Mouse (Mus musculus) liver, embryonic 14 days (tissue): ENCODE results near the gene Anxa9. TPM values are rescaled to one million over a fixed set of nuclear protein-coding genes. Genes with fewer than 3 reads are reported as not detected.

ENCODE experiments used
- polyA plus RNA-seq: library from polyadenylated mRNA; depleted of rRNA; stranded (reverse); fragments of >200 nt; gene quantifications from 2 replicates; pipeline ENCODE4 v1.2.3, GENCODE M21; 2012; rRNA removed

The Anxa9 gene
- 2.3 and 2.8 TPM in 2 replicates for polyA plus RNA-seq

DNA sequence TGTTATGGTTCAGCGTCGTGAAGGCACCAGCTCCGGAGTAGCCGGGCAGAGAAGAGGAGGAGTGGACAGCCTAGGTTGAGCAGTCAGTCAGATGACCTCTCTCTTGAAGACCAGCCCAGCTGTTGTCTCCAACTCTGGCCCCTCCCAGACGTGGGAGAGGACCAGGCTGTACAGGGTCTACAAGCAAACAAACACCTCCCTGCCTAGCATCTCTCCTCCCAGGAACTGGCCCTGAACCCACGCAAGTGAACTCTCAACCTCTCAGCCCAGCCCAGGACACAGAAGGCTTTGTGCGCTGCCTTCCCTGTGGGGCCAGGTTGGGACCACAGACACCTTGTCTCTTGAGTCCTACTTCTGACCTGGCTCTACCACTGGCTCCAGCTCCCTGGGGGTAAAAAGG is at the start of gene Anxa9:
Gene Anxa9, minus strand, starts transcription at position 77 of the 400 bp plus-strand sequence.

DNA sequence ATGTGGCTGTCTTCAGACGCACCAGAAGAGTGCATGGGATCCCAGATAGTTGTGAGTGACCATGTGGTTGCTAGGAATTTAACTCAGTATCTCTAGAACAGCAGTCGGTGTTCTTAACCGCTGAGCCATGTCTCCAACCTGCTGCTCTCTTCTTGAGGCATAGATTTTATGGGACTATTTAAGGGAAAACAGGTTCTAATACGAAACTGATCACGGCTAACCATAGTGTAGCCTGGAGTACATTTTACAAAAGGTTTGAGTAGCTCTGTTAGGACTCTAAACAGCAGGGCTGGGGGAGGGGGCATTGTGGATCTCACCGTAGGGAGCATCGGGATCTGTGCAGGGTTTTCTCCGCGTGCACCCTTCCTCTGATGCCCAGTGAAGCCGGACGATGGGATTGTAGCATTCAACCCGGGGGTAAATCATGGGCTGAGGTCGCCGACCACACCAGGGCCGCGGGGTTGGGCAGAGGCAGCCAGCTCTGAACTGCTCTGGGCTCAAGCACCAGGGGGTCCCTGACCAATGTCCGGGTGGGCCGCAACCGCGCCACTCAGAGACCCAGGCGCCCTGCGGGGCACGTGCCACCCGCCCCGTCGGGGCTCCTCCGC is 7.6 kb upstream of the Anxa9 start, which contains the start of gene Cers2:
Gene Cers2, plus strand, starts transcription at position 306 of the 608 bp plus-strand sequence.

DNA sequence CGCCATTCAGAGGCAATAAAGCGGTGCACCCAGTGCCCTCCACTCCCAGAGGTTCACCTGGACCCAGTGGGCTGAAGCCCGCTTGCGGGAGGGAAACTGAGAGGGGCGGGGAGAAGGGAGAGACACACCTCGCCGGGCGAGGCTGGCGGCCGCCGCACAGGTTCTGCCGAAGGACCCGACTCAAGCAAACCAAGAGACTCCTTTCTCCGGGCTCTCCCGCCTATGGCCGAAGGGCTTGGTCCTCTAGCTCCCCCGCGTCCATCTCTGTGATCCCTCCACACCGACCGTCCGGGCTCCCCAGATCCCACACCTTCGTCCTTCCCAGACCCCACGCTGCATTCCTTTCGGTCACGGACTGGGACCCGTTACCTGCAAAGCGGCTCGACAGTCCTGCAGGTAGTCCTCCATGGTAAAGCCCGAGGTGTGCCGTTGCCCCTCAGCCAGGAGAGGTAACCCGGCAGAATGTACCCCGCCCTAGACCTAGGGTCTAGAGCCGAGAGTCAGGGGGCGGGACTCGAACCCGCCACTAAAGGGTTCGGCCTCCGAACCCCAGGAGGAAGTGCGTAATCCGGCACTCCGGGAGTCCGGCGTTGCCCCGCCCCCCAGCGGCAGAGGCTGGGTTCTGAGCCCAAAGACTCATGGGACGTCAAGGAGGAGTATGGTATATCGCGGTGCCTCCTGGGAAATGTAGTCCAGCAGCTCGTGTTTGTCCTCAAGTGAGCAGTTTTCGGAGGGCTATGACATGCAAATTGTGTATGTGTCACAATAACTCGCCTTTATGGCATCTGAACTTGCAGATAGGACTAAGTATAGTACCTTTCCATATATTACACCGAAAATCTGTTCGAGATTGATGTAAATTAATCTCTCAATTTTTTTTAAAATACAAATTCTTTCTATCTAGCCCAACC is 25.5 kb downstream of the Anxa9 start, which contains the start of the genes Mindy1 and Prune1:
Gene Mindy1, plus strand, starts transcription at position 130 of the 911 bp plus-strand sequence.
Gene Prune1, minus strand, starts transcription at position 861 of the 911 bp plus-strand sequence.

DNA sequence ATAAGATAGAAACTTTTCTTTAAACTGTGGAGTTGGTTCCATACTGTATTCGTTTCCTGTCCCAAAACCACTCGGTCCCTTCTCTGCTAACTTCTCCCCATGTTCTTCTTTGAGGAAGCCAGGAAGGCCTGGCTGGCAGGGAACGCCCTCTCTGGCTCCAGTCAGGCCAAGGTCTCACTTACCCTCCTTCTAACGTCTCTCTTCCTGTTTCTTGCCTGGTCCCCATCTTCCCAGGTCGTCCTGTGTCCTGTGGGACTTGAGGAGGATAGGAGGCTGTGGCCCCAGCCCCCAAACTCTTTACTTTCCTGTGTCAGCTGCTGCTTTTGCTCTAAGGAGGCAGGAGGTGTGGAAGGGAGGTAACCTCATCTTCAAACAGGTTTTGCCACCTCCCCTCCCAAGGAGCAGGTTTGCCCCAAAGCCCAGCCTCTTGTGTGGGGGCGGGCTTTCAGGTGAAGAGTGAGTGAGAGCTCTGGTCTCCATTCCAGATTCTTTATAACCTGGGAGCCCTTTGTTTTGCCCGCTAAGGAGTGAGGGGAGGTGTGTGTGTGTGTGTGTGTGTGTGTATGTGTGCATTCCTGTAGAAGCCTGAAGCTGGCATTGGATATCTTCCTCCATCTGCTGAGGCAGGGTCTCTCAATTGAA is 56.1 kb downstream of the Anxa9 start, which contains the start of gene Bnipl:
Gene Bnipl, minus strand, starts transcription at position 411 of the 642 bp plus-strand sequence.

Other genes starting within 250 kb of the Anxa9 start
- gene Pip5k1a, start 200.2 kb downstream of the Anxa9 start, polyA plus RNA-seq = 8.0 and 10.4 TPM in 2 replicates
- gene Vps72, start 196.2 kb downstream of the Anxa9 start, polyA plus RNA-seq = 23.3 and 25.4 TPM in 2 replicates
- gene Tmod4, start 182.7 kb downstream of the Anxa9 start, polyA plus RNA-seq = 0.37 and 0.59 TPM in 2 replicates
- 34.6 and 35.5 TPM in 2 replicates for gene Scnm1, start 173.2 kb downstream of the Anxa9 start, polyA plus RNA-seq
- 3.8 and 4.2 TPM in 2 replicates for gene Lysmd1, start 173.1 kb downstream of the Anxa9 start, polyA plus RNA-seq
- gene Tnfaip8l2, start 164.8 kb downstream of the Anxa9 start, polyA plus RNA-seq = 3.4 and 5.8 TPM in 2 replicates
- gene Sema6c, start 146.7 kb downstream of the Anxa9 start, polyA plus RNA-seq = 0.59 and 0.94 TPM in 2 replicates
- gene Gabpb2, start 89.3 kb downstream of the Anxa9 start, polyA plus RNA-seq = 15.3 and 17.6 TPM in 2 replicates
- gene Cdc42se1, start 78.4 kb downstream of the Anxa9 start, polyA plus RNA-seq = 21.9 and 27.2 TPM in 2 replicates
- 2.8 TPM in 2 replicates for gene Mllt11, start 75.0 kb downstream of the Anxa9 start, polyA plus RNA-seq
- gene Gm128, start 65.6 kb downstream of the Anxa9 start, polyA plus RNA-seq = 0.07 and 0.14 TPM in 2 replicates
- 0.03 and 0.16 TPM in 2 replicates for gene Bnipl, start 56.0 kb downstream of the Anxa9 start, polyA plus RNA-seq
- 11.8 and 13.5 TPM in 2 replicates for gene Mindy1, start 25.8 kb downstream of the Anxa9 start, polyA plus RNA-seq
- gene Prune1, start 25.1 kb downstream of the Anxa9 start, polyA plus RNA-seq = 7.4 and 8.4 TPM in 2 replicates
- 52.5 and 69.2 TPM in 2 replicates for gene Cers2, start 7.6 kb upstream of the Anxa9 start, polyA plus RNA-seq
- 13.1 and 15.8 TPM in 2 replicates for gene Setdb1, start 50.0 kb upstream of the Anxa9 start, polyA plus RNA-seq
- gene 4930558C23Rik, start 95.7 kb upstream of the Anxa9 start, polyA plus RNA-seq = not detected in 2 replicates
- gene Arnt, start 127.2 kb upstream of the Anxa9 start, polyA plus RNA-seq = 10.5 and 13.0 TPM in 2 replicates
- 1.0 and 1.7 TPM in 2 replicates for gene Ctsk, start 192.1 kb upstream of the Anxa9 start, polyA plus RNA-seq
- 17.6 and 20.8 TPM in 2 replicates for gene Ctss, start 219.6 kb upstream of the Anxa9 start, polyA plus RNA-seq